Mouse (Mus musculus): Measurements from ENCODE around the gene Slc22a21.

GRCm38 (mm10) chr11:53979788-53980621, at the start of gene Slc22a21:
- no peak for TF ChIP-seq CTCF (IDR thresholded peaks at IDR 0.05; ENCODE audit: low read depth)
- TF ChIP-seq EP300 (IDR thresholded peaks at IDR 0.05; ENCODE audit: low read depth), result no peak
